Mouse (Mus musculus) megakaryocyte, adult 5-6 weeks (primary cell): Measurements from ENCODE around the gene Xlr4c. TPM values are rescaled to one million over a fixed set of nuclear protein-coding genes. Genes with fewer than 3 reads are reported as not detected.
A peak's percentile ranks its signal among the peaks of the same experiment; 100 is the strongest.
"Not testable (repeated sequence)": the region's sequence is repeated elsewhere in the genome, so short reads cannot be mapped to it uniquely, and the experiment has no call there.

Experiments used
- ATAC-seq: 2 replicates; pipeline ENCODE4 v1.8.0; 2016; ENCODE audit warnings: mild to moderate bottlenecking, inconsistent platforms; ENCODE audit not compliant: poor library complexity, severe bottlenecking
- total RNA-seq, 2 experiments: library from RNA; stranded (forward) in 1 of 2; stranded (reverse) in 1 of 2; fragments of 153-499, 151-499 nt in 1 of 2; fragments of 221-1000, 200-1000 nt in 1 of 2; gene quantifications; 2 replicates each; pipeline versions ENCODE4 v1.2.3 to v1.2.4; 2015 to 2017

Gene Xlr4c
- total RNA-seq (2015) (2.3 and 2.8 TPM in 2 replicates), total RNA-seq (2017) (6.5 and 9.3 TPM in 2 replicates)

DNA sequence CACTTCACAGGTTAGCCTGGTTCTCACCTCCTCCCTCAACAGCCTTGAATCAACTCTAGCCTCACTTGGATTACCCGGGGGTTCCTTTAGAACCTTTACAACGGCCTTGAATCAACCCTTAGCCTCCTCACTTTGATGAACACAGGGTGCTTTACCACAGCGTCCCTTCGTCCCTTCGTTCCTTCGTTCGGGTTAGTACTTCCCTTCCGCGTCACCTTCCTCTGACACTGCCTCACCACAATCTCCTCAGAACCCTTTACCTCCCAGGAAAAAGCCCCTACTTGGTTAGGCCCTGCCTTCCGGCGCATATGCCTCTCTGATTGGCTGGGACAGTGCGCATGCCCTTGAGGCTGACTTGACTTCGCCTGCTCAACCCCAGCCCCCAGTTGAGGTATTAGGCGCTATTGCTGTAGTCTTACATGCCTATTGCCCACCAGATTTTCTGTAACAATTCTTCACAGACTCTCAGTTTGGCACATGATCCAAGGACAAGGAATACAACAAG is at the start of gene Xlr4c:
Gene Xlr4c, minus strand, starts transcription at position 310 of the 505 bp plus-strand sequence.
- not testable (repeated sequence) for ATAC-seq

GRCm38 (mm10) chrX:73265270-73265669 is 22.3 kb upstream of the Xlr4c start, which contains the start of gene Xlr3c:
Gene Xlr3c, minus strand, starts transcription at chrX:73265390.
- ATAC-seq = not testable (repeated sequence)

GRCm38 (mm10) chrX:73262428-73262827 is 19.5 kb upstream of the Xlr4c start:
- ATAC-seq = not testable (repeated sequence)

- ATAC-seq = no peak
Measured at GRCm38 (mm10) chrX:73229288-73229687, 13.6 kb downstream of the Xlr4c start.

GRCm38 (mm10) chrX:73228606-73229214 is 14.2 kb downstream of the Xlr4c start:
- ATAC-seq = peak; percentile 50

- peak; percentile 94 for ATAC-seq
Measured at GRCm38 (mm10) chrX:73227914-73228605, 14.9 kb downstream of the Xlr4c start, which contains the start of gene F8a. Gene F8a, plus strand, starts transcription at chrX:73228291.

DNA sequence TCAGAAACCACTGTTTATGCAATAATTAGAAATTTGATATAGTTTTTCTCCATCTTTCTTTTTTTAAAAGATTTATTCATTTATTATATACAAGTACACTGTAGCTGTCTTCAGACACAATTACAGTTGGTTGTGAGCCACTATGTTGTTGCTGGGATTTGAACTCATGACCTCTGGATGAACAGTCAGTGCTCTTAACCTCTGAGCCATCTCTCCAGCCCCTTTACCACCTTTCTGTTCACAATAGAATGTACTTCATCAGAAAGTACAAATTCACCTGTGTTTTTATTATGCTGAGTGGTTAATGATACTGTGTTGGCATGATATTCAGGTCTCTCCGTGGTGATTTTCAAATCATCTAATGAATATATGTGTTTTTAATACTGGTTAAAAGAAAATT is 17.6 kb downstream of the Xlr4c start:
- no peak for ATAC-seq

DNA sequence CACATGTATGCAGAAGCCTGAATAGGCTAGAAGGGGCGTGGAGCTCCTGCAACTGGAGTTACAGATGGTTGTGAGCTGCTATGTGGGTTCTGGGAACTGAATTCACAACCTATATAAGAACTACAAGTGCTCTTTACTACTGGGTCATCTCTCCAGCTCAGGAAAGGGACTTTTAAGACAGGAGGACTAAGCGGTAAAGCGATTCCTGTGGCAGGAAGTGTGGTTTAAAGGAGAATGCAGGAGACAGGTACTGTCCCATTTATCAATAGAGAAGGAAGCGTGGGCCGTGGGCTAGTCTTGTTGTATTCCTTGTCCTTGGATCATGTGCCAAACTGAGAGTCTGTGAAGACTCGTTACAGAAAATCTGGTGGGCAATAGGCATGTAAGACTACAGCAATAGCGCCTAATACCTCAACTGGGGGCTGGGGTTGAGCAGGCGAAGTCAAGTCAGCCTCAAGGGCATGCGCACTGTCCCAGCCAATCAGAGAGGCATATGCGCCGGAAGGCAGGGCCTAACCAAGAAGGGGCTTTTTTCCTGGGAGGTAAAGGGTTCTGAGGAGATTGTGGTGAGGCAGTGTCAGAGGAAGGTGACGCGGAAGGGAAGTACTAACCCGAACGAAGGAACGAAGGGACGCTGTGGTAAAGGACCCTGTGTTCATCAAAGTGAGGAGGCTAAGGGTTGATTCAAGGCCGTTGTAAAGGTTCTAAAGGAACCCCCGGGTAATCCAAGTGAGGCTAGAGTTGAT is 28.9 kb downstream of the Xlr4c start, which contains the start of gene Xlr4b:
Gene Xlr4b, plus strand, starts transcription at position 515 of the 746 bp plus-strand sequence.
- ATAC-seq = not testable (repeated sequence)

DNA sequence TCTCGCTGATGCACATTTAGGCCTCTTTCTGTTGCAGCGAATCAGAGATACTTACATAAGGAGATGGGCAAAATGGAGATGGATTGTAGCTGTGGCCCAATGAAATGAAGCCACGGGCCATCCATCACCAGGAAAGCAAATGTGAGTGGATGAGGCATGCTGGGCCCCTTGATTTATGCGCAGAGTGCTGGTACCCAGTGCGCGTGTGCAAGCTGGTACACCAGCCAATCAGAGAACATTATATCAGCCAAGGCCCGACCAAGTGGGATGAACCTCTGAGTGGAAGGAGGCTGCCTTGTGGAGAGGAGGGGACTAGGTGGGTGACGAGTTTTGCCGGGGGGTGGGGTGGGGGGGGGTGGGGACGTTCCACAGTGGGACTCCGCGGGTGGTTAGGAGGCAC is 51.0 kb downstream of the Xlr4c start, which contains the start of gene Xlr3b:
Gene Xlr3b, plus strand, starts transcription at position 274 of the 400 bp plus-strand sequence.
- not testable (repeated sequence) for ATAC-seq

Other genes with a start within 250 kb of the Xlr4c start
- gene Pnma5, start 206.0 kb downstream of the Xlr4c start, total RNA-seq (2015) = not detected in 2 replicates
- gene Pnma5, start 206.0 kb downstream of the Xlr4c start, total RNA-seq (2017) = not detected in 2 replicates
- gene Pnma3, start 178.3 kb downstream of the Xlr4c start, total RNA-seq (2015) = not detected in 2 replicates
- gene Pnma3, start 178.3 kb downstream of the Xlr4c start, total RNA-seq (2017) = not detected in 2 replicates
- gene Xlr4a, start 160.7 kb downstream of the Xlr4c start, total RNA-seq (2015) = 6.4 and 9.1 TPM in 2 replicates
- 0.45 and 7.4 TPM in 2 replicates for gene Xlr4a, start 160.7 kb downstream of the Xlr4c start, total RNA-seq (2017)
- not detected in 2 replicates for gene Xlr3a, start 146.0 kb downstream of the Xlr4c start, total RNA-seq (2015)
- 0.22 and 0.37 TPM in 2 replicates for gene Xlr3a, start 146.0 kb downstream of the Xlr4c start, total RNA-seq (2017)
- gene Gm14685, start 126.1 kb downstream of the Xlr4c start, total RNA-seq (2015) = not detected in 2 replicates
- gene Gm14685, start 126.1 kb downstream of the Xlr4c start, total RNA-seq (2017) = not detected in 2 replicates
- not detected in 2 replicates for gene Xlr5b, start 94.3 kb downstream of the Xlr4c start, total RNA-seq (2015)
- gene Xlr5b, start 94.3 kb downstream of the Xlr4c start, total RNA-seq (2017) = not detected in 2 replicates
- not detected in 2 replicates for gene DXBay18, start 93.7 kb downstream of the Xlr4c start, total RNA-seq (2015)
- not detected in 2 replicates for gene DXBay18, start 93.7 kb downstream of the Xlr4c start, total RNA-seq (2017)
- not detected in 2 replicates for gene Spin2d, start 66.1 kb downstream of the Xlr4c start, total RNA-seq (2015)
- gene Spin2d, start 66.1 kb downstream of the Xlr4c start, total RNA-seq (2017) = not detected in 2 replicates
- 3.9 and 8.3 TPM in 2 replicates for gene Xlr3b, start 50.9 kb downstream of the Xlr4c start, total RNA-seq (2015)
- gene Xlr3b, start 50.9 kb downstream of the Xlr4c start, total RNA-seq (2017) = 2.9 and 3.3 TPM in 2 replicates
- 7.1 and 12.5 TPM in 2 replicates for gene Xlr4b, start 28.8 kb downstream of the Xlr4c start, total RNA-seq (2015)
- gene Xlr4b, start 28.8 kb downstream of the Xlr4c start, total RNA-seq (2017) = 8.4 and 10.8 TPM in 2 replicates
- 4.0 and 4.7 TPM in 2 replicates for gene F8a, start 14.8 kb downstream of the Xlr4c start, total RNA-seq (2015)
- 3.9 and 4.1 TPM in 2 replicates for gene F8a, start 14.8 kb downstream of the Xlr4c start, total RNA-seq (2017)
- not detected in 2 replicates for gene Xlr3c, start 22.3 kb upstream of the Xlr4c start, total RNA-seq (2015)
- 0.07 TPM in 1 of 2 replicates, not detected in the other for gene Xlr3c, start 22.3 kb upstream of the Xlr4c start, total RNA-seq (2017)
- gene Xlr5a, start 49.8 kb upstream of the Xlr4c start, total RNA-seq (2015) = not detected in 2 replicates
- gene Xlr5a, start 49.8 kb upstream of the Xlr4c start, total RNA-seq (2017) = not detected in 2 replicates
- gene Xlr5c, start 49.8 kb upstream of the Xlr4c start, total RNA-seq (2015) = not detected in 2 replicates
- gene Xlr5c, start 49.8 kb upstream of the Xlr4c start, total RNA-seq (2017) = not detected in 2 replicates
- gene Gm45015, start 93.7 kb upstream of the Xlr4c start, total RNA-seq (2015) = not detected in 2 replicates
- gene Gm45015, start 93.7 kb upstream of the Xlr4c start, total RNA-seq (2017) = not detected in 2 replicates
- 5.3 and 6.8 TPM in 2 replicates for gene Zfp275, start 99.5 kb upstream of the Xlr4c start, total RNA-seq (2015)
- gene Zfp275, start 99.5 kb upstream of the Xlr4c start, total RNA-seq (2017) = 3.5 and 4.3 TPM in 2 replicates
- not detected in 2 replicates for gene Gm18336, start 155.6 kb upstream of the Xlr4c start, total RNA-seq (2015)
- not detected in 2 replicates for gene Gm18336, start 155.6 kb upstream of the Xlr4c start, total RNA-seq (2017)
- not detected in 2 replicates for gene Zfp92, start 168.0 kb upstream of the Xlr4c start, total RNA-seq (2015)
- not detected in 2 replicates for gene Zfp92, start 168.0 kb upstream of the Xlr4c start, total RNA-seq (2017)
- gene Trex2, start 192.2 kb upstream of the Xlr4c start, total RNA-seq (2015) = not detected in 2 replicates
- gene Trex2, start 192.2 kb upstream of the Xlr4c start, total RNA-seq (2017) = not detected in 2 replicates
- 15.7 and 19.7 TPM in 2 replicates for gene Haus7, start 215.9 kb upstream of the Xlr4c start, total RNA-seq (2015)
- gene Haus7, start 215.9 kb upstream of the Xlr4c start, total RNA-seq (2017) = 21.9 and 24.8 TPM in 2 replicates
- gene Bgn, start 240.5 kb upstream of the Xlr4c start, total RNA-seq (2015) = 3.0 and 7.7 TPM in 2 replicates
- 0.45 and 0.48 TPM in 2 replicates for gene Bgn, start 240.5 kb upstream of the Xlr4c start, total RNA-seq (2017)